Mouse (Mus musculus): Measurements from ENCODE around the gene Fancc.

DNA sequence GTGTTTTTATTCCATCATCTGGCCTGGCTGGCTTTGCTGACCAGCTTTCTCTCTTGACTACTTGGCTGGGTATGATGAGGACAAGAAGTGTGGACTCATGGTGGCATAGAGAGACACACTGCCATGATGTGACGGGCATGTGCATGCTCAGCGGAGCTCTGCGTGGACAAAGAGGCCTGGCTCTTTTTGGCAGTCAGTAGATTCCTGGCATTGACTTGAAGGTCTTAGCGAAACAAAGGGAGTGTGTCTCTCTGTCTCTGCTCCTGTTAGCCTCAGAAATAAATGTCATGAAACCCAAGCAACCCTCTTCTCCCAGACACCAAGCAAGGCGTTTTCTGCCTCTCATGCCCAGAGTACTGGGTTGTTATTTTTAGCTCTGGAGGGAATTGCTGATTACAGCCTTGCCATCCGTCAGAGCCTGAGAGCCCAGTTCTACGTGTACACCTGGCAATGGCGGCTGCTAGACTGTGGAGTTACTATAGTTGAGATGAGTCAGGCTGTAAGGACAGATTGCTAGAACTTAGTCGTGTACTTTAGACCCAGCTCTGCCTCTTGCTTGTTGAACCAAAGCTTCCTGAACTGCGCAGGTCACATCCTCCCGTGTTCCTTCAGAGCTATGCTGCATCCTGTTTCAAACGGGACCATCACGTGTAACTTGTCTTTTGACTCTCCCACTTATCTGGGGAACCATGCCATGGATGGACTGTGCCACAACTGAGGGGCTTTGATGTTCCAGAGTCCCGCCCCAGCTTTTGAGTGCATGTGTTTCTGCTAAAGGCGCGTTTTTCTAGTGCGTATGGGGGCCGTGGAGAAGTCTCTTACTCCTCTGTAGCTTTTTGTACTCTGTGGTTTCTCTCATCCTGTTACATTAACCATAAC, 236.1 kb downstream of the Fancc start:
- TF ChIP-seq CTCF (IDR thresholded peaks at IDR 0.05; ENCODE audit: low read depth), result no peak
- TF ChIP-seq EP300 (IDR thresholded peaks at IDR 0.05; ENCODE audit: low read depth), result 0 out of 2 replicates have a peak, but pooled peaks have one; percentile 49
